Mouse (Mus musculus) limb, embryonic 15.5 days (tissue): Measurements from ENCODE around the gene Gm19402. TPM values are rescaled to one million over a fixed set of nuclear protein-coding genes. Genes with fewer than 3 reads are reported as not detected.

Experiments
- ATAC-seq: fragments of 200-750 bp; cut with Nextera tagmentation; 2 replicates; pipeline ENCODE4 v1.8.0; 2017; ENCODE audit warnings: low read depth, moderate TSS enrichment; ENCODE audit not compliant: insufficient number of reproducible peaks, low FRiP score, low TSS enrichment
- H3K27ac ChIP-seq: fragments of 300-500 bp; sonication (generic); 2 replicates; pipeline ENCODE4 v1.5.1; 2015; ENCODE audit warnings: moderate library complexity, mild to moderate bottlenecking, inconsistent platforms
- H3K27me3 ChIP-seq: fragments of 300-500 bp; sonication (generic); 2 replicates; pipeline ENCODE4 v1.6.1; 2015; ENCODE audit warnings: inconsistent platforms
- H3K36me3 ChIP-seq: fragments of 300-500 bp; sonication (generic); 2 replicates; pipeline ENCODE4 v1.6.1; 2015; ENCODE audit warnings: inconsistent platforms
- H3K4me1 ChIP-seq: fragments of 300-500 bp; sonication (generic); 2 replicates; pipeline ENCODE4 v1.6.1; 2015; ENCODE audit warnings: inconsistent platforms
- H3K4me2 ChIP-seq: fragments of 300-500 bp; sonication (generic); 2 replicates; pipeline ENCODE4 v1.6.1; 2015; ENCODE audit warnings: mild to moderate bottlenecking, inconsistent platforms
- H3K4me3 ChIP-seq: fragments of 300-500 bp; sonication (generic); 2 replicates; pipeline ENCODE4 v1.5.1; 2015; ENCODE audit warnings: mild to moderate bottlenecking, inconsistent platforms
- H3K9ac ChIP-seq: fragments of 300-500 bp; sonication (generic); 2 replicates; pipeline ENCODE4 v1.6.1; 2015; ENCODE audit warnings: inconsistent platforms
- H3K9me3 ChIP-seq: fragments of 300-500 bp; sonication (generic); 2 replicates; pipeline ENCODE4 v1.6.1; 2016; ENCODE audit warnings: inconsistent platforms
- WGBS: fragments of 180-500 bp; shearing (Covaris S2); methylation state at CpG from one replicate; pipeline ENCODE4 v1.1.7; 2015; 5-methylcytosine and 5-hydroxymethylcytosine counted together
- polyA plus RNA-seq: library from polyadenylated mRNA; unstranded; fragments of >200 nt; fragmentation: Nextera tagmentation; extraction: Ambion mirVana; gene quantifications from 2 replicates; pipeline ENCODE4 v1.2.1, GENCODE M21; 2015

The Gm19402 gene
- polyA plus RNA-seq, 1 experiment from 2014 or later: not detected

GRCm38 (mm10) chr10:77706326-77706725 is 15.8 kb upstream of the Gm19402 start, which contains the start of gene Gm10272:
TSS of gene Gm10272 (plus strand) at chr10:77706626.
- Histone ChIP-seq H3K4me2 (no peak within 1 kb of the TSS), H3K27ac (no peak within 1 kb of the TSS), H3K4me1 (no peaks in the 10 kb centered on the region), H3K4me3 (no peak within 1 kb of the TSS), H3K27me3 (no peaks in the 10 kb centered on the region), H3K9me3 (peaks cover 3% of the 10 kb centered on the region; the same call in 1 of the 2 replicates), H3K36me3 (no peaks in the 10 kb centered on the region), H3K9ac (no peak within 1 kb of the TSS)
- 93% methylated on average over 1 of the region's 1 CpGs for WGBS
- ATAC-seq: no peak

GRCm38 (mm10) chr10:77697133-77697532 is 6.6 kb upstream of the Gm19402 start, which contains the start of gene Gm9508:
TSS of gene Gm9508 (minus strand) at chr10:77697233.
- Histone ChIP-seq H3K36me3 (no peaks in the 10 kb centered on the region), H3K27me3 (no peaks in the 10 kb centered on the region), H3K9ac (no peak within 1 kb of the TSS), H3K4me1 (0 out of 2 replicates have a peak, but pooled peaks cover 4% of the 10 kb centered on the region), H3K27ac (no peak within 1 kb of the TSS), H3K4me3 (no peak within 1 kb of the TSS), H3K4me2 (no peak within 1 kb of the TSS), H3K9me3 (no peaks in the 10 kb centered on the region)
- WGBS: 37% methylated on average over 4 of the region's 4 CpGs
- ATAC-seq: no peak

- H3K4me2 ChIP-seq: 0 out of 2 replicates have a peak overlapping the region, but pooled peaks have one; percentile 24
- H3K27ac ChIP-seq: 0 out of 2 replicates have a peak overlapping the region, but pooled peaks have one; percentile 12
- H3K36me3 ChIP-seq: no peaks in the 10 kb centered on the region
- no peak for ATAC-seq
- H3K9ac ChIP-seq: no peak overlapping the region
- WGBS: 18% methylated on average over 10 of the region's 10 CpGs
- no peaks in the 10 kb centered on the region for H3K9me3 ChIP-seq
- H3K4me1 ChIP-seq: peaks cover 11% of the 10 kb centered on the region; the same call in 1 of the 2 replicates
- peak overlapping the region; percentile 12 for H3K4me3 ChIP-seq
- peaks cover 32% of the 10 kb centered on the region for H3K27me3 ChIP-seq
These were observed 3.5 kb downstream of the Gm19402 start for GRCm38 (mm10) chr10:77687021-77687420.

GRCm38 (mm10) chr10:77685895-77686664 is 4.5 kb downstream of the Gm19402 start, which contains the start of gene Tspear:
TSS of gene Tspear (plus strand) at chr10:77686569.
- Histone ChIP-seq H3K4me1 (peaks cover 11% of the 10 kb centered on the region; the same call in 1 of the 2 replicates), H3K9me3 (no peaks in the 10 kb centered on the region), H3K4me3 (peak within 1 kb of the TSS; percentile 12), H3K27ac (peak within 1 kb of the TSS; percentile 61), H3K27me3 (peaks cover 32% of the 10 kb centered on the region), H3K36me3 (no peaks in the 10 kb centered on the region), H3K4me2 (peak within 1 kb of the TSS; percentile 24), H3K9ac (no peak within 1 kb of the TSS)
- ATAC-seq: no peak
- 10% methylated on average over 22 of the region's 22 CpGs for WGBS

- Histone ChIP-seq H3K27me3 (peaks cover 32% of the 10 kb centered on the region), H3K4me2 (no peak overlapping the region)
- WGBS: 15% methylated on average over 8 of the region's 8 CpGs
These were observed 6.4 kb downstream of the Gm19402 start for GRCm38 (mm10) chr10:77684181-77684580.

GRCm38 (mm10) chr10:77682994-77683393 is 7.6 kb downstream of the Gm19402 start:
- 76% methylated on average over 7 of the region's 7 CpGs for WGBS
- no peak overlapping the region for H3K9ac ChIP-seq
- H3K27ac ChIP-seq: no peak overlapping the region
- peaks cover 8% of the 10 kb centered on the region for H3K4me1 ChIP-seq
- no peak for ATAC-seq
- no peaks in the 10 kb centered on the region for H3K9me3 ChIP-seq
- H3K27me3 ChIP-seq: peaks cover 42% of the 10 kb centered on the region
- no peaks in the 10 kb centered on the region for H3K36me3 ChIP-seq
- no peak overlapping the region for H3K4me3 ChIP-seq
- H3K4me2 ChIP-seq: no peak overlapping the region

More at GRCm38 (mm10) chr10:77684181-77684580, 6.4 kb downstream of the Gm19402 start:
- Histone ChIP-seq H3K9ac (no peak overlapping the region), H3K4me3 (no peak overlapping the region), H3K36me3 (no peaks in the 10 kb centered on the region), H3K4me1 (peaks cover 5% of the 10 kb centered on the region; the same call in 1 of the 2 replicates), H3K9me3 (no peaks in the 10 kb centered on the region), H3K27ac (no peak overlapping the region)
- no peak for ATAC-seq

- H3K36me3 ChIP-seq: no peaks in the 10 kb centered on the region
- H3K9ac ChIP-seq: 0 out of 2 replicates have a peak overlapping the region, but pooled peaks have one; percentile 10
- no peak overlapping the region for H3K27ac ChIP-seq
- H3K9me3 ChIP-seq: no peaks in the 10 kb centered on the region
- under 1% methylated on average over 35 of the region's 35 CpGs for WGBS
- H3K4me3 ChIP-seq: peak overlapping the region; percentile 37
- peaks cover 30% of the 10 kb centered on the region for H3K27me3 ChIP-seq
- peak overlapping the region; percentile 83 for H3K4me2 ChIP-seq
- ATAC-seq: peak; percentile 31; the same call in 1 of the 2 replicates
- H3K4me1 ChIP-seq: peaks cover 19% of the 10 kb centered on the region
These were observed 13.0 kb downstream of the Gm19402 start for GRCm38 (mm10) chr10:77677562-77677961.

GRCm38 (mm10) chr10:77673765-77674164 is 16.8 kb downstream of the Gm19402 start:
- no peaks in the 10 kb centered on the region for H3K9me3 ChIP-seq
- H3K9ac ChIP-seq: no peak overlapping the region
- peaks cover 19% of the 10 kb centered on the region for H3K4me1 ChIP-seq
- H3K4me2 ChIP-seq: no peak overlapping the region
- no peak overlapping the region for H3K27ac ChIP-seq
- WGBS: 49% methylated on average over 13 of the region's 13 CpGs
- no peak overlapping the region for H3K4me3 ChIP-seq
- no peak for ATAC-seq
- no peaks in the 10 kb centered on the region for H3K36me3 ChIP-seq
- peaks cover 26% of the 10 kb centered on the region for H3K27me3 ChIP-seq

- 0 out of 2 replicates have a peak, but pooled peaks cover 10% of the 10 kb centered on the region for H3K27me3 ChIP-seq
- H3K9me3 ChIP-seq: no peaks in the 10 kb centered on the region
- H3K4me1 ChIP-seq: peaks cover 16% of the 10 kb centered on the region
- no peak for ATAC-seq
- 60% methylated on average over 4 of the region's 4 CpGs for WGBS
- H3K9ac ChIP-seq: no peak overlapping the region
- no peak overlapping the region for H3K4me2 ChIP-seq
- H3K27ac ChIP-seq: no peak overlapping the region
- no peak overlapping the region for H3K4me3 ChIP-seq
- no peaks in the 10 kb centered on the region for H3K36me3 ChIP-seq
These were observed 19.0 kb downstream of the Gm19402 start for GRCm38 (mm10) chr10:77671519-77671918.

GRCm38 (mm10) chr10:77670710-77671109 is 19.8 kb downstream of the Gm19402 start:
- Histone ChIP-seq H3K9ac (no peak overlapping the region), H3K36me3 (no peaks in the 10 kb centered on the region), H3K4me3 (no peak overlapping the region), H3K4me2 (no peak overlapping the region), H3K27ac (no peak overlapping the region), H3K9me3 (no peaks in the 10 kb centered on the region), H3K27me3 (0 out of 2 replicates have a peak, but pooled peaks cover 4% of the 10 kb centered on the region), H3K4me1 (peaks cover 22% of the 10 kb centered on the region)
- no peak for ATAC-seq
- 53% methylated on average over 4 of the region's 4 CpGs for WGBS

- Histone ChIP-seq H3K4me3 (no peak overlapping the region), H3K4me2 (no peak overlapping the region), H3K9ac (no peak overlapping the region), H3K27me3 (peaks cover 15% of the 10 kb centered on the region; the same call in 1 of the 2 replicates), H3K9me3 (no peaks in the 10 kb centered on the region), H3K4me1 (peaks cover 29% of the 10 kb centered on the region), H3K36me3 (no peaks in the 10 kb centered on the region), H3K27ac (no peak overlapping the region; the same call in 1 of the 2 replicates)
- WGBS: 65% methylated on average over 4 of the region's 4 CpGs
- no peak for ATAC-seq
These were observed 23.2 kb downstream of the Gm19402 start for GRCm38 (mm10) chr10:77667402-77667801.

GRCm38 (mm10) chr10:77666342-77666741 is 24.2 kb downstream of the Gm19402 start:
- H3K36me3 ChIP-seq: no peaks in the 10 kb centered on the region
- H3K4me2 ChIP-seq: 0 out of 2 replicates have a peak overlapping the region, but pooled peaks have one; percentile 5
- peaks cover 15% of the 10 kb centered on the region; the same call in 1 of the 2 replicates for H3K27me3 ChIP-seq
- no peak overlapping the region; the same call in 1 of the 2 replicates for H3K27ac ChIP-seq
- H3K9me3 ChIP-seq: no peaks in the 10 kb centered on the region
- ATAC-seq: peak; percentile 64
- peaks cover 29% of the 10 kb centered on the region for H3K4me1 ChIP-seq
- no peak overlapping the region for H3K4me3 ChIP-seq
- H3K9ac ChIP-seq: no peak overlapping the region
- WGBS: 29% methylated on average over 8 of the region's 8 CpGs
